Mouse (Mus musculus) embryonic fibroblast, embryonic 13.5 days (primary cell): ENCODE measurements at regions not wholly inside any gene's neighbourhood (a gene's known extent, or its start where the extent isn't known, plus 50 kb on each side); places are given as distances from the start of the nearest gene placed in this dataset.

Experiments used
- CTCF ChIP-seq: IDR thresholded peaks from 2 replicates; pipeline ENCODE4 v1.5.1; 2011; ENCODE audit warnings: mild to moderate bottlenecking, control low read depth, low read length, moderate library complexity, borderline replicate concordance; ENCODE audit not compliant: insufficient read depth
- POLR2A ChIP-seq: IDR thresholded peaks from 2 replicates; pipeline ENCODE4 v1.6.1; 2011; ENCODE audit warnings: low read depth, mild to moderate bottlenecking, control low read depth, low read length, moderate library complexity

GRCm38 (mm10) chr12:106177302-106177701 is 167.3 kb downstream of the Vrk1 start:
- TF ChIP-seq POLR2A = no peak
- no peak for TF ChIP-seq CTCF
